Mouse (Mus musculus): ENCODE measurements around the gene Nav2.
A peak's percentile ranks its signal among the peaks of the same experiment; 100 is the strongest.

Gene Nav2

DNA sequence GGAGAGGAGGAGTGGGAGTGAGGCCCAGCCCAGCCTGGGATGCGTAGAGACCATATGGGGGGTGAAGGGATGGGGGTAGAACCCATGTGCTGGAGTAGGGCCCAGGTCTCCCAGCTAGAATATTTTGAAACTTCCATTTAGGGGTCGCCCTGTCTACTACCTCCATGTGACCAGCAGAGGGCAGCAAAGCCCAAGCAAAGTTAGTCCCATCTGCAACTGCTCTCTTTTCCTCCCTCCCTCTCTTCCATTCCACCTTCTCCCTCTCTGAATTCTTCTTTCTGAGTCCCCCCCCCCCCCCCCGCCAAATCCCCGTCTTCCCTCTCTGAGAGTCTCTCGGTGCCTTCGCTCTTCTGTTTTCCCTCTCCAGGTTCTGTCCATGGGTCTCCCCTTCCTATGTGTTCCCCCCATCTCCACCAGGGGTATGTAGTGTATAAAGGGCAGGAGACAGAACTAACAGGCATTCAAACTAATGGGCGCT is 707.8 kb downstream of the Nav2 start:
- DNase-seq (ENCODE audit: low spot score in 2 of 2): peak in 1 of 2 experiments; percentile 71

DNA sequence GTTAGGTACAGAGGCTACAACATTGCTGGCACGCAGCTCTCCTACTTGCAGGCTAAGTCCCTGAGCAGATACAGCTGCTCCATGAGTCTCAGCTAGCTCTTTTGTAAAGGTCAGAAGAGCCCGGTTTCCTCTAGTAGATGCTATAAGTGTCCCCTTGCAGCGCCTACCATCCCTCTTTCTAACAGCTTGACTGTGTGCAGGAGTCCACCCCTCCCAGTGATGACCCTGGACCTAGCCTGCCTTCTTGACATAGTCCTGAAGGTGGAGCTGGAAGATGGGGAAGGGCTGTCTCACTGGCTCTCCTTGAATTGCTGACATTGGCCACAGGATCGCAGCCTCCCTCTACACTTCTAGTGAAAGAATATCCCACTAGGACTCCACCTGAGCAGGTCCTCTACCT is 708.6 kb downstream of the Nav2 start:
- no peak for DNase-seq (ENCODE audit: low spot score in 2 of 2)

DNA sequence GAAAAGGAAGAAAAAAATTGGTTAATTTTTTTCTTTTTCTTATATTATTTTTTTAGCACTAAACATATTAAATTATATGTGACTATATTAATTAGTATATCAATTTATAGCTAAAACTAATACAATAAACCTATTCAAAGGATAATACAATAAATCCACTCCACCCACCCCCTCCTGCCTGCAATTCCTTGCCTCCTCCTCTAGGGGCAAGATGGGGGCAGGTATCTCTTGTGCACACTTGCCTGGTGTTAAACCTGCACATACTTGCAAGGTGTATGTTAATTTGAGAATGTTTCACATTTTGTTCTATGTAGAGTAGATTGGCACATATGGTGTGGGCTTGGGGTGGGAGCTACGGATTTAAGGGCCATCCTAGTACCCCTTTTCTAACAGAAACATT is 711.6 kb downstream of the Nav2 start:
- DNase-seq (ENCODE audit: low spot score in 2 of 2): no peak

DNA sequence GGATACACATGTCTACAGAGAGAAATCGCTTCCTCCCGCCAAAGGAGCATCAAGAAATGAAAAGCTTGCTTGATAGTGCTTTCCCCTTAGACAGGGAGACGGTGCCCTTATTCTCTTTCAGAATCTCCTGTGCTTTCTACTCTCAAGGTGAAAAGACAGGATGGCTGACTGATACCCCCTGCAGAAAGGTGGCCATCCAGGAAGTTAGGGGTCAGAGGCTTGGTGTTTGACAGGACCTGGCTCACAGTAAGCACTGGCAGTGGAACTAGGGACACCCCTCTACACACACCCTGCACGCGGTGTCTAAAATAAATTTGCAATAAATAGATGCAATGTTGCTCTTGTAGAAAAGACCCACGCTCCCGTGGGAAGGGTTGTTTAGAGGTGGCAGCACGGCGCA is 723.4 kb downstream of the Nav2 start:
- DNase-seq (ENCODE audit: low spot score in 2 of 2): no peak

DNA sequence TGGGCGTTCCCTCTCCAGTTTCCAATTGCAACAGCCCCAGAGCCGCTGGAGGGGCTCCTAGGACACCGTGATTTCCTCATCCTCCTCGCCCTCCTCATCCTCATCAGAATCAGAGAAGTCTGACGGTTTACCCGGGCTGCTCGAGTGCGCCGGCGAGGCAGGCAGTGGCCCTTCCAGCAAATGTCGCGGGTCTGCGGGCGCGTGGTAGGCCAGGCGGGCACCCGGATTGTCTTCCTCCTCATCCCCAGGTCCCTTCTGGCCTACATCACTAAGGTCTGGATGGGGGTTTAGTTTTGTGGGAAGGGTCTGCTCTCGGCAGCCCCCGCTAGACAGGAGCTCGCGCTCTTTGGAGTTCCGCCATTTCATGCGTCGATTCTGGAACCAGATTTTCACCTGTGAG is 723.9 kb downstream of the Nav2 start:
- no peak for DNase-seq (ENCODE audit: low spot score in 2 of 2)

DNA sequence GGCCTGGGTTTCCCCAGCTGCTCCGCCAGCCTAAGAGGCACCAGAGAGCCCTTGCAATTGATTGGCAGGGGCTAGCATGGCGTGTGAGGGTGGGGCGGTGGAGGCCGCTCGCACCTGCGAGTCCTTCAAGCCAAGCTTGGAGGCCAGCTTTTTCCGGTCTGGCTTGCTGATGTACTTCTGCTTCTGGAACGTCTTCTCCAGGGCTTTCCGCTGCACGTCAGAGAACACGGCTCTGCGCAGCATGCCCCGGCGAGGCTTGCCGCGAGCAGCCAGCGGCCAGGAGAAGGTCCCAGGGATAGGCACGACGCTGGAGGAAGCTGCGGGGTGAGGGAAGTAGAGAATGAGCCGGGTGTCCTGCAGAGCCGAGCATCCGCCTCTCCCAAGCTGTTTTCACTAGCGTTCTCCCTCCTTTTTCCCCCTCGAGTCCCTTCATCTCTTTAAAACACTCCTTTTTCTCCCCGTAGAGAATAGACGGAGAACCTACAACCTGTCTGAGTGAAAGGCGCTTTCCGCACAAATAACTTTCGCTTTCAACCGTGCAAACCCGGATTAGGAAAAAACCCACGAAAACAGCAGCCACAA is 725.0 kb downstream of the Nav2 start:
- DNase-seq (ENCODE audit: low spot score in 2 of 2): no peak

DNA sequence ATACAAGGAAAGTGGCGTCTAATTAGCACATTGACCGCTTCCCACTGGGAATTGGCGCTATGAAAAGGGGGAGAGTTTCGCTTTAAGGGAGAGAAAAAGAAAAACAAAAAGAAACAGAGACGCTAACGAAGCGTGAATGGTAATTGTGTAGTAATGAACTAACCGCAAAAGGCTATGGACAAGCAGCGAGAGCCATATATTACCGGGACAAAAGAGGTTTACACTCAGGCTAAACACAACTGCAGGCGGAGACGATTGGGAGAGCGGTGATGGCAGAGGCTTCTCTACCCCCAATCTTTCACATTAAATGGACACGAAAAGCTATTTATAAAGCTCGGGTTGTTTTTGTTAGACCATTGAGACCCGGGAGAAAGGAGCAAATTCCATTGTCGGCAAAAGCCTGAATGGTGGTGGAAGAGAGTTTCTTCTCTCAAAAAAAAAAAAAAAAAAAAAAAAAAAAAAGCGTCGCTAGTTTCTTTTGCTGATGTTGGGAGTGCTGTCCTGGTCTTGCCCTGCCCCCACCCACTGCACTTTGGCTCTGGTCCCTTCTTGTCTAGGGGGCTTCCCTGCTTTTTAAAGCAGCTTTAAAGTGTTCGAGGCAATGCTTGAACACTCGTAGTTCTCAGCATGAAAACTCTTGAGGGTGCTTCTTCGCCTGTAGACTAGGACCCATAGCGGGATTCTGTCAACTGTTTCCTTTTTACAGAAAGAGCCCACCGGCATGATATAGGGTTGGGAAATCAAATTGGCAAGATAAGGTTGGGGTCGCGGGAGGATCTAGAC is 726.0 kb downstream of the Nav2 start:
- DNase-seq (ENCODE audit: low spot score in 2 of 2): no peak

DNA sequence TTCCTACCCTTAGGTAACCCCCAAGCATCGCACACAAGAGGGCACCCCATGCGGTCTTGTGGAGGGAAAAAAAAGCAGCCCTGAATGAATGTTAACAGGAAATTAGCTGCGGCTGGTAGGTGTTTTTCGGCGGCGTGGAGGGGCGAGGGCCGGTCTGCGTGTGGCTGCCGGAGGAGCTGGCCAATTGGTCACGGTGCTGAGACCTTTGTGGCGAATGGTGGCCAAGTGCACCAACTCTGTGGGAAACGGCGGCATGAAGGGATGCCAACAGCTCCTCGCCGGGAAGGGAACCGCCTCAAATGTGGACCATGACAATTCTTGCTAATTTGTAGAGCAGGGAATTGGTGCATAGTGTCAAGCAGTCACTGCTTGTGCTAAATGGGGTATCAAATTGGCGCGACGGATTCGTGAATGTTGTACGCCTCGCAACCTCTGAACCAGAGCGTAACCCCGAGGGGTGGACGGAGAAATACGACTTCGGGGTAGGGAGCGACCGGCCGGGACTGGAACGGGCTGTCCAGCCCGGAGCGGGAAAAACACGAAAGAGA is 726.6 kb downstream of the Nav2 start:
- no peak for DNase-seq (ENCODE audit: low spot score in 2 of 2)

DNA sequence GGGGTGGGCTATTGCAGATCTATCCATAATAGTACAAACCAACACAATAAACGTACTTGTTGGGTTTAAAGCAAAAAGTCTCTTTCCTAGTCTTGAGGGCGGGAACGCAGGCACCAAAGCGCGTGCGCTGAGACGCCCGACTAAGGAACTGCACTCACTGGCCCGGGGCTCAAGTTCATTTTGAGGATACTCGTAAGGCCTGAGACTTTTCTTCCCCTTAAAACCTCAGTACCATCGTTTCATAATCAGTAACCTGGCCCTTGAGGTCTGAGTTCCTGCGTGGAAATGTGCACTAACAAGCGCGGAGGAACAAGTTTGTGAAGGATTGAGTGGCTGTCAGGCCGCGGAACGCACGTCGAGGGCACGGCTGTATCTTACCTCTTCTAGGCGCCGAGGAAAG is 727.5 kb downstream of the Nav2 start:
- DNase-seq (ENCODE audit: low spot score in 2 of 2): no peak

DNA sequence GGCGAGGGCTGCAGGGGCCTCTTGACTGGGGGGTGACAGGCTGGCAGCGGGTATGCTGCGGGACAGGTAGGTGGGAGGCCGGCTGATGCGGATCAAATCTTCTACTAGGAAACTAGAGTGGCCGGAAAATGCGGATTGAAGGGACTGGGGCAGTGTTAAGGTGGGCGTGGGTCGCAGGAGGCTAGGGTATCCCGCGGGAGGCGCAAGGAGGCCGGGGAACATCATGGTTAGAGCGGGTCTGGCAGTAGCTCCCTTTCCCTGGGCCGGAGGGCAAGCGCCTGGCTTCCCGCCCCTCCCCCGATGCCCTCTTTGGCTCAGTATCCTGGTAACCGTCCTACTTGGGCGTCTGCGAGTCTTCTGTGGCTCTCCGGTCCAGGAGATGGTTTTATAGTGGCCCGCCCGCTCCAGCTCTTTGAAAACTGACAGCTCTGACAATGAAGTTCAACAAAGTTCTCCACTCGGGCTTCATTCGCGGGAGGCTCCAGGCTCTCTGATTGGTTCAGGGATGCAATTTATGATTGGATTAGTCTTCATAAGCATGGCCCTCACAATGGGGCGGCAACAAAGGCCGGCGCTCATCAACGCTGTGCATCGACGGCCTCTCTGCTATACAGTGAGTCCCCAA is 728.1 kb downstream of the Nav2 start, which contains the start of gene Dbx1:
Gene Dbx1 (minus strand): TSS at position 359 of the 625 bp plus-strand sequence.
- no peak for DNase-seq (ENCODE audit: low spot score in 2 of 2)

DNA sequence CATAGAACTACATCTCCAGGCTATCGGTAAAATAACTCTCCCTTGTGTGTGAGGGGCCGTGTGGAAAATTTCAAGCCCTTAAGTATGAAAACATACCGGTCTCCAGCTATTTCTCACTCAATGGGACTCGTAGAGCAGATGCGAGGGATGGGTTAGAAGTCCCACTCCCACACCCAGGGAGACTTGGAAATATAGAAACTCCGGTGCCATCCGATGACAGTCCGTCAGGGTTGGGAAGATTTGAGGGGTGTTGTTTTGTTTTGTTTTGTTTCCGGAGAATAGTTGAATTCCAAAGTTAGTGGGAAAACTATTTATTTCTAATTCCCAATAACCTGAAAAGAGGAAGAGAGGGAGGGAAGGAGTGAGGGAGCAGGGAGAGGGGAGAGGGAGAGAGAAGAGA is 728.8 kb downstream of the Nav2 start:
- no peak for DNase-seq (ENCODE audit: low spot score in 2 of 2)

DNA sequence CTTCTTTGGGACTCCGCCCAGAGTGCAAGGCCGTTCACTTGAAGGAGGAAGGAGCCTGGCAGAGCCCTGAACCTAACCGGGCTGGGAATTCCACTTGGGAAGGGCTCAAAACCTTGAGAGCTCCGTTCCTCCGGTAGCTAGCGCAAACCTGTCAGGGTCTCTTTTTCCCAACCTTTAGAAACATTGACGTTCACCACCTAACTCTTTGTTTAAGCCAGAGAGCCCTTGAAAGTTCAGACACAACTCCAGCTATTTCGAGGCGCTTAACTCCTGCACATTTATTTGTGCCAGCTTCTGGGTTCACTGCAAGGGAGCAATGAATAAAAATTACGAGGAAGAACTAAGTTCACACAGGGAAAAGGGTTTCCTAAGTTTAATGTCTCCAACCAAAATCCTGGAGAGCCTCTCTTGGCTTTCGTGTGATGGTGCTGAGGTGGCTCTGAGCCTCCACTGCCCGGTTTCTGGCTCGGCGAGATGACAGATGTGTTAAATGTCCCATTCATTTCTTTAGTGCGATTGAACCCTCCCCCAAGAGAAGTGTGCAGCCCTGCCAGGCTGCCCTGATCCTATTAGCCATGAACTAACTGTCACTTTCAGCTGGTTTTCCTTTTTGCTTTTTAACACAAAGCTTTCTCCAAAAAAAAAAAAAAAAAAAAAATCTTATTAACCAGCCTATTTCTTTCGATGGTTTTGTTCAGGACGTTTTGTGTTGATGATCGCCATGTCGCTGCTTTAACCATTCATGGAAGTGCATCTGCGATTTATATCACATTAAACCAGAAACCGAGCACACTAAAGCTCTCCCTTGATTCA is 729.5 kb downstream of the Nav2 start:
- DNase-seq (ENCODE audit: low spot score in 2 of 2): no peak

DNA sequence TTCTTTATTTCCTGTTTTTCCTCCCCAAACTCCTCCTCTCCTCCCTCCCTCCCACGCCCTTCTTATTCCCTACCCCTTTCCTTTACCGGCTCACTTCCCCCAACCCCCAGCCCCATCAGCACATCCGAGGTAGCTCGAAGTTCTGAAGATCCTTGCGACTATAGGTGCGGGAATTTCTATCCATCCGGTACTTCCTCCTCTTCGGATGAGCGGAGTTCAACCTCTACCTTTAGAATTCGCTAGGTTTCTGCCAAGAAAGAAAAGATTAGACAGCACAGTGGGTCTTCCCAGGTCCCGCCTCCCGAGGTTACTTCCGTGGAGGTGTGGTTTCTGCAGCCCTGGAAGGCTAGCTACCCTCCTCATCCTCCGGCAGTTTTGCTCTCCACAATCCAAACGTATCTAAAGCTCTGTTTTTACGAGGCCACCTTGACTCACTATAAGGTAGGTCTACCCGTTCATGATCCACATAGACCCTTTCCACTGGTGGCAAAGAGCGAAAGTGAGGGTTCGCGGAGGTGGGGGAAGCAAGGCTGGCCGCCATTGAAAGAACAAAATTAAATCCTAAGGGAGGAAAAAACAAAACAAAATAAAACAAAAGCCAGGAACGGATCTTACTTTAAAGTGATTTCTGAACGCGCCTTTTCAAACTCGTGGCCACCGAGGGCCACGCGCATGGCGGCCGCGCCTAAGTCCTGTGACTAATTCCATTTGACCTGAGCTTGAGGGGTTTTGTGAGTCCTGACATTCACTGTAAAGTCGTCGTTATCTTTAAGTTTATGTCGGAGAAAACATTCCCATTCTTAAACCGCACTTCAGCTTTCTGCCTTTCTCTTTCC is 730.6 kb downstream of the Nav2 start:
- DNase-seq (ENCODE audit: low spot score in 2 of 2): no peak

DNA sequence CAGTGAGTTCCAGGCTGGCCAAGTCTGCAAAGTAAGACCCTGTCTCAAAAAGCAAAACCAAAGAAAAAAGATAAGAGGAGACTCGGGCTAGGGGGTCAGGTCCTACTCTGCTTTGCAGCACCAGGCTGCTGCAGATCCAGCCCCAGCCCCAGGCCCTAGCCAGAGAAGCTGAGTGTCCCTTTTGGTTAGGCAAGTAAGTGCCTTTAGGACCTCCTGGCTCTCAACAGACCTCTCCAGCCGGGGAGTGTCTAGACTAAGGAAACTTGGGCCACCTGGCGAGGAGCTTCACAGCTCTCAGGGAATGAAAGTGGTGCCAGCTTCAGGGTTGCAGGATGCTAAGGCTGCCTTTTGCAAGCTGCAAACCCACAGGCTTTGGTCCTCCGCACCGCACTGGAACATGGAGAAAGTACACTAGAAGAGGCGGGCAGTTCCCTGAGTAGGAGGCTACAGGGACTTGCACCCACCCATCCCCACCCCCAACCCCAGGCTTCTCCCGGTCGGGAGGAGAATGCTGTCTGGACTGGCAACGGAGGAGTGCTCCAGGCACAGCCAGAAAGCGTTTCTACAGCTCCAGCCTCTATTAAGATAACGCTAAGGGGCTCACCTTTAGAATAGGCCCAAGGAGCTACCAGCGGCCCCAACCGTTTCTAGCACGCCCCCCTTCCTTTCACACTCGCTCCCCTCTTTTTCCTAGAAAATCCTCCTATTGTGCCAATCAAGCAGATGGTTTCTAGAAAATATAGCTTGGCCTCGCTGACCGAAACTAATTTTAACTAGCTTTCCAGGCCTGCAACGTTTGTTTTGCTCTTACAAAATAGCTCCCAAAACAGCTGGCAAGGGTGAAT is 731.6 kb downstream of the Nav2 start:
- no peak for DNase-seq (ENCODE audit: low spot score in 2 of 2)

DNA sequence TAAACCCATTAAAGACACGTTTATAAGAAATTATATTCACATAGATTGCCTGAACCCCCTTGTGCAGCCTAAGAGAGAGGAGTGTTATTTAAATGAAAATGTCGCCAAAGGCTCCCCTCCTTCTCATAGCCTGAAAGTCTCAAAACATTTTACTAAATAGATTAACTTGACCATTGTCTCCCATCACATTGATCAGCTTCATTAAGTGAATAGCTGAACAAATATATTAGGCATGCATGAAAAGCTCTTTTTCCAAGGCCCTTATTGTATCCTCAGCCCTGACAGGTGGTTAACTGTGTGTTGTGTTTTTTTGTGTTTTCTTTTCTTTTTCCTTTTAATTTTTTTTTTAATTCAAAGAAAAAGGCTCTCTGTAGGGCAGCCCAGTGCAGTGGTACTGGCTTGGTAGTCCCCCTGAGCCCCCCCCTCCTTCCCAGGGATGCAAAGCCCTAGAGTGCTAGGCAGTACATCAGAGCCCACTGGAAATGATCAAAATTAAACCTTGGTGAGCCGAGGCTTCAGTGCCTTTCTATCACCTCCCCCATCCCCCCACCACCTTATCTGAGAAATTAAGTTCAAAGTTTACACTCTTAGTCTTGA is 732.3 kb downstream of the Nav2 start:
- no peak for DNase-seq (ENCODE audit: low spot score in 2 of 2)
